ENCODE assay signal across 25 mouse cellular contexts in genomic region chr2:168257188-168257587, GRCm38 (mm10). TPM values are rescaled to one million over a fixed set of nuclear protein-coding genes. Genes with fewer than 3 reads are reported as not detected.
DNase-seq lines count a peak whose midpoint lies in the region; ATAC-seq and TF ChIP-seq lines count a peak whose summit lies in the region.
"Had no signal": no experiment of that assay in that cellular context is flagged by ENCODE, and none has a peak within 500 bp of the region (broad histone marks: within the 10 kb centered on the region; RNA-seq: fewer than 3 reads in every experiment).

No protein-coding gene starts in this region.

- dilution Hi-C loops in CH12.LX (cut with MboI; ENCODE audit: extremely low pct_ligation_motif_present, extremely low pct_unique_long_range_greater_than_20kb, low sequenced_read_pairs) = no loop called here

- H3K4me2 ChIP-seq in CH12.LX (ENCODE audit: insufficient read depth, low read depth, poor library complexity, severe bottlenecking) = no peak overlapping the region
- H3K4me2 ChIP-seq: forebrain, embryonic 13.5 days; heart, embryonic 11.5 days; hindbrain, embryonic 12.5 days; hindbrain, embryonic 15.5 days had no signal

- no peaks in the 10 kb centered on the region for H3K36me3 ChIP-seq in CH12.LX (replicated peaks in 1 of 2; ENCODE audit: control insufficient read depth in 1 of 2, insufficient read depth in 1 of 2, low read length in 1 of 2)
- H3K36me3 ChIP-seq: forebrain, embryonic 10.5 days; G1E; hindbrain, embryonic 12.5 days; hindbrain, embryonic 15.5 days had no signal

- peak overlapping the region in 1 of 3 experiments; percentile 33 for H3K4me3 ChIP-seq in CH12.LX (replicated peaks in 1 of 3; ENCODE audit: low read depth in 2 of 3, low read length in 2 of 3, poor library complexity in 1 of 3)
- H3K4me3 ChIP-seq: forebrain, embryonic 10.5 days; forebrain, embryonic 13.5 days; heart, adult 2 months; hindbrain, embryonic 12.5 days; hindbrain, embryonic 15.5 days had no signal

- no peak for TF ChIP-seq POLR2A in CH12.LX (IDR thresholded peaks at IDR 0.05; ENCODE audit: low read depth, low read length)

- no peaks in the 10 kb centered on the region for H3K79me2 ChIP-seq in CH12.LX (replicated peaks; ENCODE audit: control insufficient read depth, extremely low read depth, insufficient read depth, poor library complexity, severe bottlenecking)

- H3K27ac ChIP-seq in CH12.LX (ENCODE audit: insufficient read depth, low read depth) = no peak overlapping the region
- H3K27ac ChIP-seq: forebrain, embryonic 10.5 days; forebrain, embryonic 13.5 days; heart, adult 2 months; hindbrain, embryonic 12.5 days; hindbrain, embryonic 15.5 days had no signal

- DNase-seq in spleen, adult 18-20 months = peak; percentile 28 to 37
- no peak for DNase-seq in spleen, postnatal 14 days (ENCODE audit: low spot score in 2 of 2)
- peak; percentile 62 for DNase-seq in A20 (ENCODE audit: low read depth, low spot score)
- peak; percentile 57 for DNase-seq in CH12.LX (ENCODE audit: extremely low read depth)
- DNase-seq in right cerebral cortex, postnatal 36 days (ENCODE audit: low spot score in 2 of 2) = no peak
- DNase-seq in adipocyte (ENCODE audit: low spot score) = no peak
- DNase-seq: adrenal gland, adult 2 months; adrenal gland, postnatal 14 days; cerebellum, adult 11 months; cerebellum, adult 8-10 months; cerebellum, postnatal 10 days; cerebellum, postnatal 36 days; gastrocnemius, postnatal 10 days; gastrocnemius, postnatal 36 days; heart, adult 2 months had no signal

- H3K9me3 ChIP-seq in CH12.LX (replicated peaks; ENCODE audit: low read length) = no peaks in the 10 kb centered on the region
- H3K9me3 ChIP-seq: forebrain, embryonic 10.5 days; forebrain, embryonic 13.5 days; hindbrain, embryonic 12.5 days; hindbrain, embryonic 15.5 days had no signal

- peaks cover 6% of the 10 kb centered on the region for H3K27me3 ChIP-seq in CH12.LX (replicated peaks)
- H3K27me3 ChIP-seq: forebrain, embryonic 13.5 days; hindbrain, embryonic 12.5 days had no signal

- H3K9ac ChIP-seq in CH12.LX (ENCODE audit: insufficient read depth, low read depth) = no peak overlapping the region
- H3K9ac ChIP-seq: forebrain, embryonic 13.5 days; hindbrain, embryonic 12.5 days; hindbrain, embryonic 15.5 days had no signal

- peaks cover 10 to 27% of the 10 kb centered on the region in 2 experiments for H3K4me1 ChIP-seq in CH12.LX (ENCODE audit: control insufficient read depth in 1 of 2, insufficient read depth in 2 of 2)

- TF ChIP-seq EP300 in CH12.LX (IDR thresholded peaks at IDR 0.05; ENCODE audit: low read length) = no peak; the same call in 1 of the 2 replicates

- TF ChIP-seq RAD21 in CH12.LX (IDR thresholded peaks at IDR 0.05; ENCODE audit: low read depth, low read length) = no peak

- in situ Hi-C loops in CH12.LX (cut with MboI; ENCODE audit: low pct_ligation_motif_present, low pct_unique_long_range_greater_than_20kb, low sequenced_read_pairs) = loop anchor here (10.0 kb wide), 1 partner anchor 378 kb away; no protein-coding TSS in a partner anchor

- TF ChIP-seq CTCF in CH12.LX (conservative IDR thresholded peaks at IDR 0.05 in 1 of 2, IDR thresholded peaks at IDR 0.05 in 1 of 2; ENCODE audit: low read depth in 2 of 2, low read length in 2 of 2) = no peak

- peak; percentile 76 for ATAC-seq in neutrophil, adult 5-6 weeks (ENCODE audit: extremely low read depth, insufficient number of reproducible peaks, low FRiP score, poor library complexity, severe bottlenecking)
- ATAC-seq: forebrain, embryonic 13.5 days; forebrain, embryonic 16.5 days; Patski had no signal

TF ChIP-seq in CH12.LX, 34 proteins besides CTCF, POLR2A, EP300 and RAD21:
- TF ChIP-seq MEF2A (IDR thresholded peaks at IDR 0.05; ENCODE audit: borderline replicate concordance, low read depth, low read length) = no peak
- TF ChIP-seq NRF1 (IDR thresholded peaks at IDR 0.05; ENCODE audit: low read depth, low read length) = peak; percentile 60
- 0 out of 2 replicates have a peak, but pooled peaks have one; percentile 34 for TF ChIP-seq KAT2A (IDR thresholded peaks at IDR 0.05; ENCODE audit: insufficient replicate concordance, low read length)
- peak; percentile 61; the same call in 1 of the 2 replicates for TF ChIP-seq ELF1 (IDR thresholded peaks at IDR 0.05; ENCODE audit: low read depth, low read length)
- no peak for TF ChIP-seq ZKSCAN1 (IDR thresholded peaks at IDR 0.05; ENCODE audit: borderline replicate concordance, low read depth, low read length)
- 0 out of 2 replicates have a peak, but pooled peaks have one; percentile 35 for TF ChIP-seq BHLHE40 (IDR thresholded peaks at IDR 0.05; ENCODE audit: low read depth, low read length)
- 0 out of 2 replicates have a peak, but pooled peaks have one; percentile 22 for TF ChIP-seq TCF12 (IDR thresholded peaks at IDR 0.05; ENCODE audit: low read depth, low read length)
TF ChIP-seq in CH12.LX: peak in this region for 5.

RNA-seq across cellular contexts. Expression of gene Kcng1, which starts 24.3 kb away (rescaled TPM):
- total RNA-seq in CH12.LX (2012; rRNA removed) = not detected in 2 replicates
- not detected in 2 replicates for total RNA-seq in CH12.LX (2014; rRNA removed)
- 0.14 and 0.16 TPM in 2 replicates for polyA plus RNA-seq in CH12.LX (2012; ENCODE audit: insufficient read length, low read depth)
- not detected in 2 replicates for total RNA-seq in neutrophil, adult 5-6 weeks (2017)
- total RNA-seq: adrenal gland, adult 2 months; adrenal gland, postnatal 14 days; heart, adult 2 months; heart, postnatal 25 days had no signal
- polyA plus RNA-seq: G1E, Patski had no signal

RNA-seq across cellular contexts. Expression of gene Mocs3, which starts 26.8 kb away (rescaled TPM):
- total RNA-seq in CH12.LX (2012; rRNA removed) (10.6 and 13.3 TPM in 2 replicates), CH12.LX (2014; rRNA removed) (8.0 and 9.5 TPM in 2 replicates)
- 7.2 and 7.6 TPM in 2 replicates for polyA plus RNA-seq in CH12.LX (2012; ENCODE audit: insufficient read length, low read depth)
- 4.7 and 6.1 TPM in 2 replicates for total RNA-seq in neutrophil, adult 5-6 weeks (2017)

RNA-seq across cellular contexts. Expression of gene Dpm1, which starts 26.8 kb away (rescaled TPM):
- total RNA-seq in CH12.LX (2012; rRNA removed) = 28.5 and 34.5 TPM in 2 replicates
- 52.9 and 55.3 TPM in 2 replicates for total RNA-seq in CH12.LX (2014; rRNA removed)
- polyA plus RNA-seq in CH12.LX (2012; ENCODE audit: insufficient read length, low read depth) = 30.7 and 54.9 TPM in 2 replicates
- total RNA-seq in neutrophil, adult 5-6 weeks (2017) = 27.6 and 36.0 TPM in 2 replicates

RNA-seq across cellular contexts. Expression of gene Gm20716, which starts 27.0 kb away (rescaled TPM):
- total RNA-seq in CH12.LX (2012; rRNA removed) (26.1 and 27.8 TPM in 2 replicates), CH12.LX (2014; rRNA removed) (26.9 and 28.6 TPM in 2 replicates)
- 30.7 and 34.8 TPM in 2 replicates for polyA plus RNA-seq in CH12.LX (2012; ENCODE audit: insufficient read length, low read depth)
- total RNA-seq in neutrophil, adult 5-6 weeks (2017) = 42.1 and 44.1 TPM in 2 replicates
- polyA plus RNA-seq: adrenal gland, adult 2 months had no signal

RNA-seq across cellular contexts. Expression of gene Adnp, which starts 50.3 kb away (rescaled TPM):
- total RNA-seq in CH12.LX (2012; rRNA removed) (3.3 and 3.5 TPM in 2 replicates), CH12.LX (2014; rRNA removed) (1.3 TPM in 2 replicates)
- polyA plus RNA-seq in CH12.LX (2012; ENCODE audit: insufficient read length, low read depth) = 11.8 and 12.9 TPM in 2 replicates
- total RNA-seq in neutrophil, adult 5-6 weeks (2017) = 8.1 and 13.3 TPM in 2 replicates

Comparison
In these comparisons a context has a peak if more than half of its experiments do, and no peak if none do; other contexts are left out.
1. DNase-seq: peak in spleen, adult 18-20 months (2 of 2), A20 (single experiment) and CH12.LX (single experiment); none in spleen, postnatal 14 days (0 of 2), right cerebral cortex, postnatal 36 days (0 of 2) and adipocyte (single experiment).